Mouse (Mus musculus) liver, postnatal 0 days (tissue): Measurements from ENCODE around the gene Klhdc7a. TPM values are rescaled to one million over a fixed set of nuclear protein-coding genes. Genes with fewer than 3 reads are reported as not detected.
A peak's percentile ranks its signal among the peaks of the same experiment; 100 is the strongest.

ENCODE experiments used
- ATAC-seq: fragments of 200-750 bp; cut with Nextera tagmentation; 2 replicates; pipeline ENCODE4 v1.8.0; 2017; ENCODE audit warnings: mild to moderate bottlenecking, moderate library complexity
- DNase-seq: peaks from one replicate; pipeline ENCODE4 v3.0.0-alpha.2; 2016
- H3K27ac ChIP-seq: fragments of 300-500 bp; sonication (generic); 2 replicates; pipeline ENCODE4 v1.5.1; 2014; ENCODE audit warnings: antibody characterized with exemption, moderate library complexity, mild to moderate bottlenecking, low read depth
- H3K27me3 ChIP-seq: fragments of 300-500 bp; sonication (generic); 2 replicates; pipeline ENCODE4 v1.6.1; 2014; ENCODE audit warnings: low read length, control low read depth, mixed read lengths; ENCODE audit not compliant: insufficient read depth
- H3K36me3 ChIP-seq: fragments of 300-500 bp; sonication (generic); replicated peaks from 2 replicates; pipeline ENCODE4 v1.6.1; 2014; ENCODE audit warnings: mild to moderate bottlenecking, control low read depth, low read length, moderate library complexity, mixed read lengths; ENCODE audit not compliant: insufficient read depth
- H3K4me1 ChIP-seq: fragments of 300-500 bp; sonication (generic); 2 replicates; pipeline ENCODE4 v1.6.1; 2014; ENCODE audit warnings: antibody characterized with exemption, mild to moderate bottlenecking, control low read depth; ENCODE audit not compliant: insufficient read depth
- H3K4me2 ChIP-seq: fragments of 300-500 bp; sonication (generic); 2 replicates; pipeline ENCODE4 v1.6.1; 2014; ENCODE audit warnings: low read depth, mild to moderate bottlenecking, low read length, moderate library complexity, mixed read lengths
- H3K4me3 ChIP-seq: fragments of 300-500 bp; sonication (generic); 2 replicates; pipeline ENCODE4 v1.5.1; 2014; ENCODE audit warnings: low read depth, low read length
- H3K9ac ChIP-seq: fragments of 300-500 bp; sonication (generic); replicated peaks from 2 replicates; pipeline ENCODE4 v1.6.1; 2014; ENCODE audit warnings: mild to moderate bottlenecking, moderate library complexity
- H3K9me3 ChIP-seq: fragments of 300-500 bp; sonication (generic); 2 replicates; pipeline ENCODE4 v1.6.1; 2016; ENCODE audit warnings: mild to moderate bottlenecking, control low read depth, low read length, mixed read lengths
- CTCF ChIP-seq: sonication (generic); IDR thresholded peaks from 2 replicates; pipeline ENCODE4 v1.5.1; 2016; ENCODE audit warnings: antibody characterized with exemption, low read depth
- EP300 ChIP-seq: IDR thresholded peaks from 2 replicates; pipeline ENCODE4 v1.6.1; 2016; ENCODE audit warnings: antibody characterized with exemption, low read depth, mild to moderate bottlenecking
- whole genome bisulfite sequencing: fragments of 180-500 bp; shearing (Covaris S2); extraction: QIAGEN DNeasy Blood & Tissue Kit; methylation state at CpG from one replicate; pipeline ENCODE4 v1.1.7; 2014; ENCODE audit not compliant: insufficient replicate concordance; 5-methylcytosine and 5-hydroxymethylcytosine counted together
- polyA plus RNA-seq: library from polyadenylated mRNA; unstranded; fragments of >200 nt; fragmentation: Nextera tagmentation; extraction: Ambion mirVana; gene quantifications from 2 replicates; pipeline ENCODE4 v1.2.1, GENCODE M21; 2015

Gene Klhdc7a
- polyA plus RNA-seq, 1 experiment from 2014 or later: 0.65 TPM

DNA sequence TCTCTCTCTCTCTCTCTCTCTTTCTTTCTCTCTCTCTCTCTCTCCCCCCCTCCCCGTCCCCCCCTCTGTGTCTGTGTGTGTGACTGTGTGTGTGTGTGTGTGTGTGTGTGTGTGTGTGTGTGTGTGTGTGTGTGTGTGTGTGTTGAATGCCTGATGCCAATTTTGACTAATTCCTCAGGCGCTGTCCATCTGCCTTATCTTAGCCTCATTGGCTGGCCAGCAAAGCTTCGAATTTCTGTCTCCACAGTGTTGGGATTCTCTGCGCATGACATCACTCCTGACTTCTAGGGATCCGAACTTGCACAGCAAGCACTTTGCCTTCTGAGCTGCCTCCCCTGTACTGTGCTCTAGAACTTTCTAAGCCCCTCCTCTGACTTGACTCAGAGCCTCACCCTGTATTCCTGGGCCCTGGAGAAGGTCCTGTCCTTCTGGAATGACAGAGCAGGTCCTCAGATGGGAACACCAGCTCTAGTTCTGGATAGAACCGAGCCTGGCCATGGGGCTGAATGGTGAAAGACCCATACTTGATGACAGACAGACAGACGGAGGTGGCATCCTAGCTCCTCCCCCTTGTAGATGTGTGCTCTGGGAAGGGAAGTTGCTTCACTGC, 16.8 kb downstream of the Klhdc7a start:
- Histone ChIP-seq H3K9me3 (no peaks in the 10 kb centered on the region), H3K27me3 (no peaks in the 10 kb centered on the region), H3K27ac (no peak overlapping the region), H3K4me2 (no peak overlapping the region), H3K9ac (no peak overlapping the region), H3K36me3 (no peaks in the 10 kb centered on the region), H3K4me3 (no peak overlapping the region), H3K4me1 (no peaks in the 10 kb centered on the region)
- 30% methylated on average over 6 of the region's 7 CpGs for WGBS
- DNase-seq (no peak), ATAC-seq (no peak)
- TF ChIP-seq CTCF (no peak), EP300 (no peak)

DNA sequence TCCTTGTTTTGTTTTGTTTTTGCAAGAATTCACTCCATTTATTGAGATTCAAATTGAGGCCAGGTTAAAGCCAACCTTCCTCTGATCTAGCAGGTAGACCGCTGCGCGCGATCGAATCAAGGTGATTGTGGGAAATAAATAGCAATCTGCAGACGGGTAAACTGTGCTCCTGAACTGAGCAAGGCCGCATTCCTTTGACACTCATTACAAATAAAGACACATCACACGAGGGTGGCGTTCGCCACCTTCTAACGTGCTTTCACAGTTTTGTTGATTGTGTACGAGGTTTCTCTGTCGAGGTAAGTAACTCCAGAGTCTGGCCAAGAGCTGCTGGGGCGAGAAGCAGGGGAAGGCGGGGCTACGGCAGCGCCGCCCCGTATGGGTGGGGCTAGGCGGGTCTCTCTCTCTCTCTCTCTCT, 17.4 kb downstream of the Klhdc7a start:
- Histone ChIP-seq H3K4me3 (no peak overlapping the region), H3K4me1 (no peaks in the 10 kb centered on the region), H3K9ac (no peak overlapping the region), H3K9me3 (no peaks in the 10 kb centered on the region), H3K27me3 (no peaks in the 10 kb centered on the region), H3K36me3 (no peaks in the 10 kb centered on the region), H3K27ac (no peak overlapping the region), H3K4me2 (peak overlapping the region; percentile 48)
- 3% methylated on average over 20 of the region's 20 CpGs for WGBS
- TF ChIP-seq EP300 (no peak), CTCF (no peak)
- DNase-seq (no peak), ATAC-seq (no peak)

DNA sequence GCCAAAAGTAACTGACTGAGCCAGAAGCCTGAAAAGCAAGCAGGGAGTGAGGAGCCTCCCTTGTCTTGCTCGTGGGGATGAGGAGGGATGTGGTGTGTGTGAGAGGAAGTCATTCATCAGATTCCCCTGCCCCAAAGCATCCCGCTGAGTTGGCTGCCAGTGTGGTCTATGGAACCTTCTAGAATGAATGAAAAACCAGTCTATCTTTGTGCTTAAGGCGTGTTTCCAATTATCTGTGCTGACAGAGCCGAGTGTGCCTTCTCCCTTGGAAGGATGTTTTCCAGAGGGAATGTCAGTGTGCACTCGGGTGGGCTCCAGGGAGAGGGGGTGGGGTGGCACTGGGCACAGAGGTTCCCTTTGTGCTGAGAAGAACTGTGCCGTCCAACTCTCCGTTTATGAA, 19.2 kb downstream of the Klhdc7a start:
- Histone ChIP-seq H3K4me3 (no peak overlapping the region), H3K9ac (no peak overlapping the region), H3K9me3 (no peaks in the 10 kb centered on the region), H3K4me1 (no peaks in the 10 kb centered on the region), H3K27me3 (no peaks in the 10 kb centered on the region), H3K36me3 (no peaks in the 10 kb centered on the region), H3K27ac (no peak overlapping the region), H3K4me2 (no peak overlapping the region)
- TF ChIP-seq CTCF: no peak
- TF ChIP-seq EP300: no peak
- no peak for DNase-seq
- 34% methylated on average over 7 of the region's 7 CpGs for WGBS
- ATAC-seq: no peak

DNA sequence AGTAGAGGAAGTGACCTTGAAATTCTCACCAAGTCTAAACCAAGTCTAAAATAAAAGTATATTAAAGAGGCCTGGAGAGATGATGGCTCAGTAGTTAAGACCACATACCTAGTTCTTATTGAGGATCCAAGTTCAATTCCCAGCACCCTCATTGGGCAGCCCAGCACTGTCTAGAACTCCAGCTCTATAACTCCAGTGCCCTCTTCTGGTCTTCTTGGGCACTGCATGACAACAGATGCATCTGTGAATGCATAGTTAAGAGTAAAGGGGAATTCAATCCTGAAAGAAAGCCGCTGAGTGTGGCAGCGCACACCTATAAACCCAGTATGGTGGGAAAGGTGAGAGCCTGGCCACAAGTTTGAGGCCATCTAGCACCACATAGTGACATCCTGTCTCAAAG, 20.5 kb downstream of the Klhdc7a start:
- H3K4me3 ChIP-seq: no peak overlapping the region
- ATAC-seq (no peak), DNase-seq (no peak)
- H3K9ac ChIP-seq: no peak overlapping the region
- H3K4me1 ChIP-seq: no peaks in the 10 kb centered on the region
- no peaks in the 10 kb centered on the region for H3K27me3 ChIP-seq
- H3K9me3 ChIP-seq: no peaks in the 10 kb centered on the region
- H3K27ac ChIP-seq: no peak overlapping the region
- no peak overlapping the region for H3K4me2 ChIP-seq
- TF ChIP-seq EP300 (no peak), CTCF (0 out of 2 replicates have a peak, but pooled peaks have one; percentile 15)
- H3K36me3 ChIP-seq: no peaks in the 10 kb centered on the region
- WGBS: 87% methylated on average over 2 of the region's 2 CpGs

DNA sequence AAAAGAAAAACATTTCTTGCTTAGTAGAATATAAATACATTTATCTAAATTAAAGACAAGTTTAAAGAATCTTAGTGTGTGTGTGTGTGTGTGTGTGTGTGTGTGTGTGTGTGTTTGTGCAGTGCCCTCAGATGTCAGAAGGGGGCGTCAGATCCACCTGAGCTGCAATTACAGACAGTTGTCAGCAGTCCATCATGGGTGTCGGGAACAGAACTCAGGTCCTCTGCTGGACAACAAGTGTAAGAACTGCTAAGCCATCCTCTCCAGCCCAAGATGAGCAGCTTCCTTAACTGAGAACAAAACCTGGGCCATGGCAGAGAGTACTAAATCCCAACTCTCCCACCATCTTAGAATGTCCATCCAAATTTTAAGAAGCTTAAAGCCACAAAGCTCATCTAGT, 26.0 kb downstream of the Klhdc7a start:
- Histone ChIP-seq H3K9ac (no peak overlapping the region), H3K36me3 (no peaks in the 10 kb centered on the region), H3K27ac (no peak overlapping the region), H3K9me3 (no peaks in the 10 kb centered on the region), H3K4me1 (no peaks in the 10 kb centered on the region), H3K4me2 (no peak overlapping the region), H3K4me3 (no peak overlapping the region), H3K27me3 (no peaks in the 10 kb centered on the region)
- ATAC-seq: no peak
- WGBS: 67% methylated on average over 2 of the region's 2 CpGs
- TF ChIP-seq EP300 (no peak), CTCF (no peak)
- DNase-seq: no peak

DNA sequence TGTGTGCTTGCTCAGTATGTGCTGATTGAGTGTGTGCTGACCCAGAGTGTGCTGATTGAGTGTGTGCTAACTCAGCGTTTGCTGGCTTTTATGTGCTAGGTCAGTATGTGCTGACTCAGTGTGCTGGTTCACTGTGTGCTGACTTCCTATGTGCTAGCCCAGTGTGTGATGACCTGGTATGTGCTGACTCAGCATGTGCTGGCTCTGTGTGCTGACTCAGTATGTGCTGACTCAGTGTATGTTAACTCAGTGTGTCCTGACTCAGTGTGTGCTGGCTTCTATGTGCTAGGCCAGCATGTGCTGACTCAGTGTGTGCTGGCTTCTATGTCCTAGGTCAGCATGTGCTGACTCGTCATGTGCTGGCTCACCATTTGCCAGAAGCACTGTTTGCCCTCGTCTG, 32.3 kb downstream of the Klhdc7a start:
- Histone ChIP-seq H3K27me3 (0 out of 2 replicates have a peak, but pooled peaks cover 3% of the 10 kb centered on the region), H3K9me3 (no peaks in the 10 kb centered on the region), H3K4me3 (no peak overlapping the region), H3K4me2 (no peak overlapping the region), H3K9ac (no peak overlapping the region), H3K36me3 (no peaks in the 10 kb centered on the region), H3K4me1 (no peaks in the 10 kb centered on the region), H3K27ac (no peak overlapping the region)
- TF ChIP-seq CTCF: no peak
- no peak for TF ChIP-seq EP300
- DNase-seq (no peak), ATAC-seq (no peak)
- 57% methylated on average over 3 of the region's 3 CpGs for WGBS
